Comparison of ENCODE assay signal across 8 mouse cellular contexts in the genomic region with DNA sequence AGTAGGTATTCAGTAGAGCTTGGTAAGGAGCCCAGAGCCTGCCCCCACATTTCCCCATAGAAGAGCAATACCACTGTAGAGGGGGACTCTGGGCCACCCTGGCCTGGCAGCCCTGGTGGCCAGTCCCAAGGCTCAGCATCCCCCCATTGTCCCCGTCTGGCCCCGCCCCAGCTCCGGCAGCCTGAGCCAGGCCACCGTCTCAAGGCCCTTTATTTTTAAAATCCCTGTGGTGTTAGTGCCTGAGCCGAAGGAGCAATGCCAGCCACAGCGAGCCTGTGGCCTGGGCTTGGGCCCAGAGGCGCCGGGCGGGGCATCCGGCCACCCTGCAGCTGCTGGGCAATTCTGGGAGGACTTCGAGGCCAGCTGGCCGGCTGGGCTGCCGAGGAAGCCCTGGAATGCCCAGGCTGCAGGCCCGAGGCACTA. TPM values are rescaled to one million over a fixed set of nuclear protein-coding genes. Genes with fewer than 3 reads are reported as not detected.
DNase-seq lines count a peak whose midpoint lies in the region; ATAC-seq lines count a peak whose summit lies in the region.

No protein-coding gene starts in this region.

- no peaks in the 10 kb centered on the region for H3K36me3 ChIP-seq in forebrain, embryonic 11.5 days (ENCODE audit: control insufficient read depth, insufficient read depth, low read length)
- H3K36me3 ChIP-seq in heart, embryonic 13.5 days = no peaks in the 10 kb centered on the region
- no peaks in the 10 kb centered on the region for H3K36me3 ChIP-seq in kidney, embryonic 16.5 days (ENCODE audit: insufficient read depth, low read length)
- H3K36me3 ChIP-seq in liver, embryonic 11.5 days (ENCODE audit: control insufficient read depth, insufficient read depth, low read length) = no peaks in the 10 kb centered on the region
- H3K36me3 ChIP-seq in neural tube, embryonic 14.5 days (ENCODE audit: control insufficient read depth, insufficient read depth, low read length) = no peaks in the 10 kb centered on the region

- H3K27me3 ChIP-seq in forebrain, embryonic 11.5 days (ENCODE audit: control insufficient read depth, insufficient read depth, low read length) = no peaks in the 10 kb centered on the region
- H3K27me3 ChIP-seq in heart, embryonic 13.5 days (replicated peaks) = 0 out of 2 replicates have a peak, but pooled peaks cover under 1% of the 10 kb centered on the region
- H3K27me3 ChIP-seq in kidney, embryonic 16.5 days (ENCODE audit: insufficient read depth, low read length) = no peaks in the 10 kb centered on the region
- no peaks in the 10 kb centered on the region for H3K27me3 ChIP-seq in liver, embryonic 11.5 days (replicated peaks; ENCODE audit: control insufficient read depth, insufficient read depth, low read length)
- H3K27me3 ChIP-seq in neural tube, embryonic 14.5 days (ENCODE audit: control insufficient read depth, insufficient read depth, low read length) = no peaks in the 10 kb centered on the region

- WGBS in forebrain, embryonic 11.5 days = 11% methylated on average over 14 of the region's 14 CpGs
- 18% methylated on average over 14 of the region's 14 CpGs for WGBS in heart, embryonic 13.5 days
- 16% methylated on average over 14 of the region's 14 CpGs for WGBS in kidney, embryonic 16.5 days
- 37% methylated on average over 14 of the region's 14 CpGs for WGBS in liver, embryonic 11.5 days
- 10% methylated on average over 14 of the region's 14 CpGs for WGBS in neural tube, embryonic 14.5 days

- H3K4me1 ChIP-seq in forebrain, embryonic 11.5 days (replicated peaks; ENCODE audit: control insufficient read depth, insufficient read depth, low read length) = peaks cover 13% of the 10 kb centered on the region; the same call in 1 of the 2 replicates
- peaks cover 67% of the 10 kb centered on the region for H3K4me1 ChIP-seq in heart, embryonic 13.5 days
- H3K4me1 ChIP-seq in kidney, embryonic 16.5 days (ENCODE audit: insufficient read depth, low read length) = peaks cover 61% of the 10 kb centered on the region
- peaks cover 46% of the 10 kb centered on the region for H3K4me1 ChIP-seq in liver, embryonic 11.5 days (replicated peaks; ENCODE audit: control insufficient read depth, insufficient read depth, low read length)
- peaks cover 6% of the 10 kb centered on the region; the same call in 1 of the 2 replicates for H3K4me1 ChIP-seq in neural tube, embryonic 14.5 days (ENCODE audit: control insufficient read depth, insufficient read depth, low read length)

- H3K9ac ChIP-seq in forebrain, embryonic 11.5 days (ENCODE audit: low read length) = peak overlapping the region; percentile 28; the same call in 1 of the 2 replicates
- H3K9ac ChIP-seq in heart, embryonic 13.5 days = peak overlapping the region; percentile 70
- peak overlapping the region; percentile 67 for H3K9ac ChIP-seq in kidney, embryonic 16.5 days (replicated peaks; ENCODE audit: low read length)
- H3K9ac ChIP-seq in liver, embryonic 11.5 days (ENCODE audit: low read depth, low read length) = peak overlapping the region; percentile 34; the same call in 1 of the 2 replicates
- 0 out of 2 replicates have a peak overlapping the region, but pooled peaks have one; percentile 7 for H3K9ac ChIP-seq in neural tube, embryonic 14.5 days (replicated peaks; ENCODE audit: low read depth, low read length)

- H3K9me3 ChIP-seq in forebrain, embryonic 11.5 days (ENCODE audit: control insufficient read depth, low read length) = no peaks in the 10 kb centered on the region
- no peaks in the 10 kb centered on the region for H3K9me3 ChIP-seq in heart, embryonic 13.5 days
- no peaks in the 10 kb centered on the region for H3K9me3 ChIP-seq in kidney, embryonic 16.5 days (ENCODE audit: low read length)
- H3K9me3 ChIP-seq in liver, embryonic 11.5 days (ENCODE audit: control insufficient read depth, low read length) = no peaks in the 10 kb centered on the region
- H3K9me3 ChIP-seq in neural tube, embryonic 14.5 days (ENCODE audit: control insufficient read depth, low read length) = no peaks in the 10 kb centered on the region

- H3K4me3 ChIP-seq in forebrain, embryonic 11.5 days (ENCODE audit: low read depth, low read length) = no peak overlapping the region
- no peak overlapping the region for H3K4me3 ChIP-seq in heart, embryonic 13.5 days
- H3K4me3 ChIP-seq in kidney, embryonic 16.5 days (ENCODE audit: low read length) = no peak overlapping the region
- no peak overlapping the region for H3K4me3 ChIP-seq in liver, embryonic 11.5 days (ENCODE audit: low read depth, low read length)
- H3K4me3 ChIP-seq in neural tube, embryonic 14.5 days (ENCODE audit: low read depth, low read length) = no peak overlapping the region

- DNase-seq in layer of hippocampus, adult 11-12 months (ENCODE audit: low spot score) = peak; percentile 75
- no peak for DNase-seq in layer of hippocampus, adult 9-10 months (ENCODE audit: low spot score)
- DNase-seq in forebrain, embryonic 11.5 days (ENCODE audit: low spot score) = peak; percentile 75
- DNase-seq in liver, embryonic 11.5 days (ENCODE audit: low spot score) = no peak

- H3K4me2 ChIP-seq in forebrain, embryonic 11.5 days (ENCODE audit: low read depth, low read length, severe bottlenecking) = peak overlapping the region; percentile 8; the same call in 1 of the 2 replicates
- peak overlapping the region; percentile 33 for H3K4me2 ChIP-seq in heart, embryonic 13.5 days
- peak overlapping the region; percentile 40 for H3K4me2 ChIP-seq in kidney, embryonic 16.5 days (replicated peaks; ENCODE audit: low read depth, low read length)
- peak overlapping the region; percentile 43; the same call in 1 of the 2 replicates for H3K4me2 ChIP-seq in liver, embryonic 11.5 days
- no peak overlapping the region for H3K4me2 ChIP-seq in neural tube, embryonic 14.5 days (ENCODE audit: low read depth, low read length)

- peak overlapping the region; percentile 59 for H3K27ac ChIP-seq in forebrain, embryonic 11.5 days (ENCODE audit: low read depth, low read length)
- H3K27ac ChIP-seq in heart, embryonic 13.5 days (replicated peaks) = peak overlapping the region; percentile 95
- peak overlapping the region; percentile 93 for H3K27ac ChIP-seq in kidney, embryonic 16.5 days (ENCODE audit: low read length)
- peak overlapping the region; percentile 85 for H3K27ac ChIP-seq in liver, embryonic 11.5 days (ENCODE audit: low read depth, low read length)
- peak overlapping the region; percentile 73 for H3K27ac ChIP-seq in neural tube, embryonic 14.5 days (ENCODE audit: low read depth, low read length)

- peak; percentile 63 for ATAC-seq in forebrain, embryonic 11.5 days (replicated peaks; ENCODE audit: low FRiP score)
- no peak; the same call in 1 of the 2 replicates for ATAC-seq in heart, embryonic 13.5 days (ENCODE audit: extremely low read depth, insufficient number of reproducible peaks, low FRiP score, low TSS enrichment)
- ATAC-seq in kidney, embryonic 16.5 days (ENCODE audit: low FRiP score, low TSS enrichment) = peak; percentile 64
- peak; percentile 4; the same call in 1 of the 2 replicates for ATAC-seq in liver, embryonic 11.5 days (replicated peaks; ENCODE audit: low FRiP score)
- peak; percentile 69 for ATAC-seq in neural tube, embryonic 14.5 days (ENCODE audit: low read depth)
- ATAC-seq in erythroid progenitor cell, adult 5-6 weeks (replicated peaks; ENCODE audit: low FRiP score, poor library complexity, severe bottlenecking) = no peak

RNA-seq across cellular contexts. Expression of gene Cdc42ep1, which starts 9.7 kb away (rescaled TPM):
- polyA plus RNA-seq in forebrain, embryonic 11.5 days (2014; fragmentation: Nextera tagmentation; extraction: Ambion mirVana) = 9.6 and 10.4 TPM in 2 replicates
- 34.2 and 36.1 TPM in 2 replicates for polyA plus RNA-seq in heart, embryonic 13.5 days (2015; fragmentation: Nextera tagmentation; extraction: Ambion mirVana)
- polyA plus RNA-seq in kidney, embryonic 16.5 days (2015; fragmentation: Nextera tagmentation; extraction: Ambion mirVana) = 58.5 and 59.7 TPM in 2 replicates
- polyA plus RNA-seq in liver, embryonic 11.5 days (2014; fragmentation: Nextera tagmentation; extraction: Ambion mirVana) = 21.9 and 23.9 TPM in 2 replicates
- polyA plus RNA-seq in neural tube, embryonic 14.5 days (2014; fragmentation: Nextera tagmentation; extraction: Ambion mirVana) = 4.6 and 7.7 TPM in 2 replicates
- not detected in 2 replicates for total RNA-seq in erythroid progenitor cell, adult 5-6 weeks (2015; ENCODE audit: low replicate concordance)
- total RNA-seq in erythroid progenitor cell, adult 5-6 weeks (2017; ENCODE audit: low replicate concordance) = not detected in 2 replicates

RNA-seq across cellular contexts. Expression of gene Lgals2, which starts 22.6 kb away (rescaled TPM):
- polyA plus RNA-seq in forebrain, embryonic 11.5 days (2014; fragmentation: Nextera tagmentation; extraction: Ambion mirVana) = not detected in 2 replicates
- polyA plus RNA-seq in heart, embryonic 13.5 days (2015; fragmentation: Nextera tagmentation; extraction: Ambion mirVana) = 0.82 TPM in 1 of 2 replicates, not detected in the other
- polyA plus RNA-seq in kidney, embryonic 16.5 days (2015; fragmentation: Nextera tagmentation; extraction: Ambion mirVana) = 0.54 and 0.77 TPM in 2 replicates
- polyA plus RNA-seq in liver, embryonic 11.5 days (2014; fragmentation: Nextera tagmentation; extraction: Ambion mirVana) = 6.9 and 11.4 TPM in 2 replicates
- polyA plus RNA-seq in neural tube, embryonic 14.5 days (2014; fragmentation: Nextera tagmentation; extraction: Ambion mirVana) = not detected in 2 replicates
- not detected in 2 replicates for total RNA-seq in erythroid progenitor cell, adult 5-6 weeks (2015; ENCODE audit: low replicate concordance)
- not detected in 2 replicates for total RNA-seq in erythroid progenitor cell, adult 5-6 weeks (2017; ENCODE audit: low replicate concordance)

RNA-seq across cellular contexts. Expression of gene Card10, which starts 29.9 kb away (rescaled TPM):
- 2.3 and 2.7 TPM in 2 replicates for polyA plus RNA-seq in forebrain, embryonic 11.5 days (2014; fragmentation: Nextera tagmentation; extraction: Ambion mirVana)
- polyA plus RNA-seq in heart, embryonic 13.5 days (2015; fragmentation: Nextera tagmentation; extraction: Ambion mirVana) = 5.1 and 5.3 TPM in 2 replicates
- polyA plus RNA-seq in kidney, embryonic 16.5 days (2015; fragmentation: Nextera tagmentation; extraction: Ambion mirVana) = 9.9 and 10.6 TPM in 2 replicates
- polyA plus RNA-seq in liver, embryonic 11.5 days (2014; fragmentation: Nextera tagmentation; extraction: Ambion mirVana) = 2.3 and 2.7 TPM in 2 replicates
- 1.8 and 2.2 TPM in 2 replicates for polyA plus RNA-seq in neural tube, embryonic 14.5 days (2014; fragmentation: Nextera tagmentation; extraction: Ambion mirVana)
- total RNA-seq in erythroid progenitor cell, adult 5-6 weeks (2015; ENCODE audit: low replicate concordance) = 0.42 and 0.72 TPM in 2 replicates
- not detected in 2 replicates for total RNA-seq in erythroid progenitor cell, adult 5-6 weeks (2017; ENCODE audit: low replicate concordance)

RNA-seq across cellular contexts. Expression of gene Gga1, which starts 44.3 kb away (rescaled TPM):
- 45.0 and 47.8 TPM in 2 replicates for polyA plus RNA-seq in forebrain, embryonic 11.5 days (2014; fragmentation: Nextera tagmentation; extraction: Ambion mirVana)
- 44.3 and 46.2 TPM in 2 replicates for polyA plus RNA-seq in heart, embryonic 13.5 days (2015; fragmentation: Nextera tagmentation; extraction: Ambion mirVana)
- 54.7 and 61.9 TPM in 2 replicates for polyA plus RNA-seq in kidney, embryonic 16.5 days (2015; fragmentation: Nextera tagmentation; extraction: Ambion mirVana)
- polyA plus RNA-seq in liver, embryonic 11.5 days (2014; fragmentation: Nextera tagmentation; extraction: Ambion mirVana) = 40.8 and 43.0 TPM in 2 replicates
- 31.7 and 37.1 TPM in 2 replicates for polyA plus RNA-seq in neural tube, embryonic 14.5 days (2014; fragmentation: Nextera tagmentation; extraction: Ambion mirVana)
- 22.0 and 25.2 TPM in 2 replicates for total RNA-seq in erythroid progenitor cell, adult 5-6 weeks (2015; ENCODE audit: low replicate concordance)
- 3.5 and 6.0 TPM in 2 replicates for total RNA-seq in erythroid progenitor cell, adult 5-6 weeks (2017; ENCODE audit: low replicate concordance)

RNA-seq across cellular contexts. Expression of gene Mfng, which starts 59.4 kb away (rescaled TPM):
- 108 and 113 TPM in 2 replicates for polyA plus RNA-seq in forebrain, embryonic 11.5 days (2014; fragmentation: Nextera tagmentation; extraction: Ambion mirVana)
- 13.7 and 15.8 TPM in 2 replicates for polyA plus RNA-seq in heart, embryonic 13.5 days (2015; fragmentation: Nextera tagmentation; extraction: Ambion mirVana)
- 28.7 and 31.7 TPM in 2 replicates for polyA plus RNA-seq in kidney, embryonic 16.5 days (2015; fragmentation: Nextera tagmentation; extraction: Ambion mirVana)
- polyA plus RNA-seq in liver, embryonic 11.5 days (2014; fragmentation: Nextera tagmentation; extraction: Ambion mirVana) = 12.4 and 19.2 TPM in 2 replicates
- polyA plus RNA-seq in neural tube, embryonic 14.5 days (2014; fragmentation: Nextera tagmentation; extraction: Ambion mirVana) = 6.9 and 10.2 TPM in 2 replicates
- 1.7 and 1.8 TPM in 2 replicates for total RNA-seq in erythroid progenitor cell, adult 5-6 weeks (2015; ENCODE audit: low replicate concordance)
- 2.3 TPM in 1 of 2 replicates, not detected in the other for total RNA-seq in erythroid progenitor cell, adult 5-6 weeks (2017; ENCODE audit: low replicate concordance)

Comparison
In these comparisons a context has a peak if more than half of its experiments do, and no peak if none do; other contexts are left out.
1. DNase-seq: peak in layer of hippocampus, adult 11-12 months (single experiment) and forebrain, embryonic 11.5 days (single experiment); none in layer of hippocampus, adult 9-10 months (single experiment) and liver, embryonic 11.5 days (single experiment).
2. ATAC-seq: peak in forebrain, embryonic 11.5 days (single experiment), kidney, embryonic 16.5 days (single experiment), liver, embryonic 11.5 days (single experiment) and neural tube, embryonic 14.5 days (single experiment); none in heart, embryonic 13.5 days (single experiment) and erythroid progenitor cell, adult 5-6 weeks (single experiment).
3. H3K9ac ChIP-seq: peak in every context shown above with its lines; median percentile 70 in heart, embryonic 13.5 days; 67 in kidney, embryonic 16.5 days; 34 in liver, embryonic 11.5 days; 28 in forebrain, embryonic 11.5 days; 7 in neural tube, embryonic 14.5 days.
4. Peak in every context shown above with its lines, with median percentiles within 50 percentile points of each other: H3K27ac ChIP-seq.